Mouse (Mus musculus) CH12.LX (cell line): ENCODE data around the gene Chid1.

Experiments used
- POLR2A ChIP-seq: IDR thresholded peaks from 2 replicates; pipeline ENCODE4 v1.6.1; 2011; ENCODE audit warnings: low read depth, mild to moderate bottlenecking, improper control_type of control experiment, low read length
- SMC3 ChIP-seq: IDR thresholded peaks from 2 replicates; pipeline ENCODE4 v1.6.1; 2011; ENCODE audit warnings: low read depth, low read length, improper control_type of control experiment

- TF ChIP-seq POLR2A = no peak
- no peak for TF ChIP-seq SMC3
These were observed 74.1 kb downstream of the Chid1 start for GRCm38 (mm10) chr7:141465388-141466044.
